Mouse (Mus musculus) megakaryocyte, embryonic 14.5 days (primary cell): ENCODE data around the gene Prss57.

Experiments
- FLI1 ChIP-seq: IDR thresholded peaks from 2 replicates; pipeline ENCODE4 v1.6.1; 2012; ENCODE audit warnings: low read length, inconsistent platforms, mixed read lengths
- GATA1 ChIP-seq: IDR thresholded peaks from 3 replicates; pipeline ENCODE4 v1.6.1; 2012; ENCODE audit warnings: mixed read lengths, low read length, inconsistent platforms, borderline replicate concordance

GRCm38 (mm10) chr10:79743161-79743560 is 47.6 kb downstream of the Prss57 start:
- TF ChIP-seq FLI1 (no peak), GATA1 (no peak)
